Mouse (Mus musculus) gastrocnemius, postnatal 25 days (tissue): ENCODE results near the gene 4930480E11Rik. TPM values are rescaled to one million over a fixed set of nuclear protein-coding genes. Genes with fewer than 3 reads are reported as not detected.
"Not testable (repeated sequence)": the region's sequence is repeated elsewhere in the genome, so short reads cannot be mapped to it uniquely, and the experiment has no call there.

Experiments used
- DNase-seq: peaks from one replicate; pipeline ENCODE4 v3.0.0; 2022
- long read RNA-seq, 2 experiments: library from polyadenylated mRNA; stranded (forward); transcript quantifications; one replicate each; pipeline ENCODE4 v2.0.0; 2021
- total RNA-seq, 2 experiments: library from RNA; stranded (reverse); gene quantifications; 1 replicate in 1 of 2; 2 replicates in 1 of 2; pipeline ENCODE4 v1.2.3; 2021

Gene 4930480E11Rik
- total RNA-seq = not detected
- long read RNA-seq, experiment 1 = 0 reads
- long read RNA-seq, experiment 2 = 0 reads

DNA sequence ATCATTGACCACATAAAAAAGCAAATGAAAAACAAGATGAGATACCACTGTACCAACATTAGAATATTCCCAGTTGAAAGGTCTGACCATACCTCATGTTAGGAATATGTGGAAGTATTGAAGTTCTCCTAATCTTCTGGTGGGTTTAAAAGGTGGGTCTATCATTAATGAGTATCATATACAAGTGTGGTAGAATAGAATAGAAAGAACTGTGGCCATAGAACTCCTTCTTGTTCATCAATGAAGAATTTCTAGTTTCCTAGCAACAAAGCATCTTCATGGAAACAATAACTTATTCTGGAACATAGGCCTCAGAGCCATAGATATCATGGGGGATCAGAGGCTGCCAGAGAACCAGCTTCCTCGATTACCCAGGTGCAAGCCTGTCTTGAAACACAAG is at the start of gene 4930480E11Rik:
TSS of gene 4930480E11Rik (plus strand) at position 301 of the 400 bp plus-strand sequence.
- DNase-seq = no peak

DNA sequence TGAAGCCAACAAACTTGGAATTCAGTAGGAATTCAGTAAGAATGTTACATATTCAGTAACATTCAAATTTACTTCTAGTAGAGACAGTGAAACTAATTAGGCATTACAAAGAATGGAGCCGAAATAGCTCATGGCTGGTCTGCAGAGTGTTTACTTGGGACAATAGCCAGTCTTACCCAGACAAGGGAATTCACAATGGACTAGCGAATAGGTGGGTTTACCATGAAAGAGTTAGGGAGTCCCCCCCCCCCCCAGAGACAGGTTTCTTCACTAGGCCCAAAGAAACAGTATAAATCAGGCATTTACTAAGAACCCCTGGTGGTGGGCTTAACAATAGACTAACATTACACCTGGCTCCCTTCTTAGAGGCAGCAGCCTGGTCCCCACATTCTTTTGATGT is 33.9 kb downstream of the 4930480E11Rik start:
- not testable (repeated sequence) for DNase-seq

Other genes with a start within 250 kb of the 4930480E11Rik start
- not detected for gene Gm5938, start 244.2 kb upstream of the 4930480E11Rik start, total RNA-seq
- not detected for gene Obp1b, start 182.9 kb upstream of the 4930480E11Rik start, total RNA-seq
- gene Gm14743, start 123.7 kb upstream of the 4930480E11Rik start, total RNA-seq = not detected
- gene Prrg1, start 214.3 kb downstream of the 4930480E11Rik start, total RNA-seq = 1 to 10 TPM; 3.6 to 4.4 TPM